Mouse (Mus musculus) cerebellum, adult 8-10 months (tissue): ENCODE measurements around the gene Gpr146.

Experiments used
- DNase-seq: peaks from one replicate; pipeline ENCODE4 v3.0.0; 2022

Gene Gpr146

DNA sequence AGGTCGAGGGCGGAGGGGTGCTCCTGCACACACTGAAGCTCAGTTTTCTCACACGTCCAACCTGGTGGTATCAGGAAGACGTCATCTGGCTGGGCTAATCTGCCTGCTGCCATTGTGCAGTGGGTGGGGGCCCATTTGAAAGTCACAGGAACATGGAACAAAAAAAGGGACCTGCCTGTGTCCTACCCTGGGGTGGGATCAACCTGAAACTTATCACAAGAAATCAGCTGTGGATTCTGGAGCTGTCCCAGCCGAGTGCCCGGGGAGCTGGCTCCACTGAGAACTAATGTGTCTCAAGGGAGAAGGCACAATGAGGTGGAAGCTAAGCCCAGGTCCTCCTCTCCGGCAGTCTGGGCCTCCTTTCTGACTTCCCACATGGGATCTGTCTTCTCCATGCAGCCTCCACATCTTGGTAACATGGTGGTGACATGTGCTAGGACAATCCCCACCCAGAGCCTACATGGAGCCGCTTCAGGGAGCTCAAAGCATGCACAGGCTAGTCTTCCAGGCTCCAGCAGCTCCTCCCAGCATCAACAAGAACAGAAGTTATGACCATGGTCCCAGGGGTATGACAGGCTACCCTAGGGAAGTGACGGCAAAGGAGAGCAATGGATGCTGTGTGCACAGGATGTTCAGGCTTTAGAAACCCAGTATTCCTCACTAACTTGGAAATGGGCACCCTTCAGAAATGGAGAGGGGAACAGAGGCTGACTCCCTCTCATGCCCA, 56.5 kb downstream of the Gpr146 start:
- DNase-seq: no peak

DNA sequence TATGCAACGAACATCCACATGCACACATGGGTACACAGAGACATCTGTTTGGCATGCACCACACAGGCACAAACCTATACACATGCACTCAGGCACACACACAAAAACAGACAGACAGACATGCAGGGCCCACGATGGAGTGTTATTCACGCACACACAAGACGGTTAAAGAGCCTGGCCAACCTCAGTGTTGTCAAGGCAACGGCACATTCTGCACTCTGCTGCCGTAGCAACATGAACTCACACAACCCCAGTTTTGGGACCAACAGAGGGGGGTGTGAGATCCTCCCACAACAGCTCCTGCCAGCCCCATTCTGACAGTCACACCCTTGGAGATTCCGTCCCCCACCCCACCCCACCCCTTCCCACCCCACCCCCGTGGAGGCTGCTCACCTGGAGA, 57.4 kb downstream of the Gpr146 start:
- no peak for DNase-seq

DNA sequence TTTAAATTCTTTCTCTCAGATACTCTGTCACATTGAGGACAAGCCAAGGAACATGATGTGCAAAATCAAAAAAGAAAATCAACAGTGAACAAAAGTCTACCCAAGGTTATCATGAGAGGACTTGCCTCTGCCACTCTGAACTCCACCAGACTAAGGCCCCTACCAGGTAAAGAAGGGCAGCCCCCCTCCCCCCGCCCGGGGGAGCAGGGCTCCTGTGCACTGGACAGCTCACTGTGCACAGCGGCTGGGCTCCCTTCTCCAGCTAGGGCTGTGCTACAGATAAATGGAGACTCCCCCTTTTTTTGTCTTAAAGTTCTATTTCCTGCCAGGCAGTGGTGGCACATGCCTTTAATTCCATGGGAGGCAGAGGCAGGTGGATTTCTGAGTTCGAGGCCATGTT, 60.3 kb downstream of the Gpr146 start:
- DNase-seq: no peak

DNA sequence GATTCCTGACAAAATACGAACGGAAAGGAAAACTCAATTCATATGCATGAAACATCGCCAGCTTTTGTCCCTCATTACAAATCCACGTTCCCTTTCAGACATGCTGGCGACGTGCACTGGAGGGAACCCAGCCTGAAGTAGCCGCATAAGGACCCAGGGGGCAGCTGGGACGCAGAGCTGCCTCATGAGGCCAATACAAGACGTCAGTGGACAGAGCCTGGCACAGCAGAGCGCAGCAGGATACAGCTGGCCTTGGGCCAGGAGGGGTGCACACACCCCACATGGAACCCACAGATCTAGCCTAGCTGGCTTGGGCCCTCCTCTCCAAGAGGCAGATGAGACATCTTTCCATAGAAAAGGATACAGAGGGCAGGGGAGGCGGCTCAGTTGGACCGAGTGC, 60.9 kb downstream of the Gpr146 start:
- no peak for DNase-seq

DNA sequence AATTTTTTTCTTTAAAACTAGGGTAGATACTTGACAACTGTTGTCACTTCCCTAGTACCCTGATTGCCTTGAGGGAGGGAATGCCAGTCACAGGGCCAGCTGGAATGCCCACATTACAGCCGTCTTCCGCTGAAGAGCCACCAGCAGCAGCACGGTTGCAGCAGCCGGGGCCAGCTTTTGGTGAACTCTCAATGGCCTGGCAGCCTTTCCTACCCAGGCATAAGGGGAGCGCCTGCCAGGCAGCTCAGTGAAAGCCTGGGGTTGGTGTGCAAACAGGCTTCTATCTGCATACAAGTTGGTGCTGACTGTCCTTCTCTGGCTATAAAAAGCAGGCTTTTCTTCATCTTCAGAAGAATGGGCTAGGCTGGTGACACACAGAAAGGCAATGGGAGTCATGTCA, 63.0 kb downstream of the Gpr146 start:
- no peak for DNase-seq

DNA sequence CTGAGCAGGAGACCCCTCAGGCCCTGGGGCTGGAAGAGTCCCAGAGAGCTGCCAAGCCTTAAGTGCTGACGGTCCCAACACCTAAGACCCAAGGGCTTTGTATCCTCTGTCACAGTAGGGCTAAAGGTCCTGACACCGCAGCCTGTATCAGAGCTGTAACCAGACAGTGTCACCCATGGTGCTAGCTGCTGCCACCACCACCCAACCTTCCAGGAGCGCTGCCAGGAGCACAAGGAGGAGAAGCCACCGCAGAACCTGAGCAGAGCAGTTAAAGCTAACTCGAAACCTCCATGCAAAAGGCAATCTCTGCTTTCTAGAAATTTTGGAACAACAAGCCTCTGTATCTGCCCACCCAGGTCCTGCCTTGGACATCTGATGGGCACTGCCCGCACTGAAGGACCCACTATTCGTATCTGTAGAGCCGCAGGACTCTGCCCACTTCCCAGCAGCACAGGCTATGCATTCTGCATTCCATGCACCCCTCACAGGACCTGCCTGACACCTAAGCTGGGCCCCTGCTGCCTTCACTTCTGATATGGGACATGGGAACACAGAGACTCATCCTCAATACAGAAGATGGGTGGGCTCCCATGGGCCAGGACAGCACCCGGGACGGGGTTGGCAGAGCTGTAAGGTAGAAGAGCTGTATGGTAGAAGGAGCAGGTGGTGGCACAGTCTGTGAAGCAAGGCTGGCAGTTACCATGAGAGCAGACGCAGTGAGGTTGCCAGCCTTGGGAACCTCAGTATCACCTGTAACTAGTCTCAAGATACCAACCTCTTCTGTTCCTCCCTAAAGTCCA, 63.6 kb downstream of the Gpr146 start:
- DNase-seq: peak; percentile 38

DNA sequence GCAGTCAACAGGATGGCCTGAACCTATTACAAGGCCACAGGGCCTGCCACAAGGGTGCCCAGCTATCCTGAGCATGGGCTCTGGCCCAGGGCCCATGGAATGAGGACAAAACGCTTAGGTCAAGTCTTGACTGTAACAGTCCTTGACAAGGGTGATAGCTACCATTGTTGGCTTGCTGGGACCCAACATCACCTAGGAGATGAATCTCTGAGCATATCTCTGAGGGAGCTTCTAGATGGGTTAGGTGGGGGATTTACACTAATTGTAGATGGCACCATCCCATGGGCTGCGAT, 64.2 kb downstream of the Gpr146 start:
- DNase-seq: no peak

DNA sequence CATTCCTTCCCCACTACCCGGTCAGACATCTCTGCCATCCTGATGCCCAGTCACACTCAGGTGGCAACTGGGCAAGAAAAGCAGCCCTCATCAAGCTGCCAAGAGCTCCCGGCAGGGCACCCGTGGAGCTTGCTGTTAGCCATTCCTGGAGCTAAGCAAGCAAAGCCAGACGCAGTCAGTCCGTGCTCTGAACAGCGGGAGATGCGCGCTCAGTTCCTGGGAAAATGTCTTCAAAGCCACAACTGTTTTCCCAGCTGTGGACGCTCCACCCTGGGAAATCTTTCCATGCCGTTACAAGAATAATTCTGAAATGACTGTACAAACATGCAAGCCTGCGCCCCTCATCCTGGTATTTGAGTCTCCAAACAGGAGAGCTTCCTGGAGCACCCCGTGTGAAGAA, 64.9 kb downstream of the Gpr146 start:
- DNase-seq: no peak

DNA sequence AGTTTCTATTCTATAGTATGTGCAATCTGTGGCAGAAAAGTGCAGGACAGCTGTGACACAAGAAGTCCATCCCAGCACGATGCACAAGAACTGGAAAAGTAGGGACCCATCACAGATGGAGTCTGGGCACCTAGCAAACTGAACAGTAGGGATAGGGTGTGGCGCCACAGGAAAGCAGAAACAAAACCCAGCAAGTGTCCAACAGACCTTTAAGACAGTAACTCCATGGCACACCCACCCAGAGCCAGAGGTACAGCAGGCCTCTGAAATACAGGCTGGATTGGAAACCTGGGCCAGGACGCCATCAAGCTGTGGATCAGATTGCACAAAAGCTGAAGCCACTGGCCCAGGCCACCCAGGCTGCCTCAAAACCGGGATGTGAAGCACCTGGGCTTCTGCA, 65.5 kb downstream of the Gpr146 start:
- DNase-seq: no peak

DNA sequence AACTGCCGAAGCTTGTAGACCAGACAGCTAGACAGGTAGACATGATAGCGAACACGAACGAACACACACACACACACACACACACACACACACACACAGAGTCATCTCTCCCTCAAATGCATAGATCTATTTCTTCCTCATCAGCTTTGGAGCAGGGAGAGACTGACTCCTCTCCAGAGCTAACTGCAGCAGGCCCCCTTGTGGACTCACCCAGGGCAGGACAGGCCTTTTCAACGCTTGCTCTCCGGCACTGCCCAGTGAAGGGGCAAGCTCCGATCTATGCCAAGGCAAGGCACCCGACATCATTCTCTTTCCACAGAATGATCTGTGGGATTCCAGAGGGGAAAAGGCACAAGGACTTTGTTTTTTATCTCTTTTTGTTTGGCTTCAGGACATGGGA, 67.8 kb downstream of the Gpr146 start:
- DNase-seq: no peak
